Mouse (Mus musculus) spleen, adult 2 months (tissue): ENCODE data around the gene Samd15. TPM values are rescaled to one million over a fixed set of nuclear protein-coding genes. Genes with fewer than 3 reads are reported as not detected.
"Not testable (repeated sequence)": the region's sequence is repeated elsewhere in the genome, so short reads cannot be mapped to it uniquely, and the experiment has no call there.

ENCODE experiments used
- DNase-seq, 2 experiments: peaks; one replicate each; pipeline versions ENCODE4 v3.0.0 to v3.0.0-alpha.2; 2012 to 2021; ENCODE audit warnings: low spot score in 2 of 2, low read depth in 1 of 2
- H3K27ac ChIP-seq: fragments of 200-500 bp; 2 replicates; pipeline ENCODE4 v1.5.1; 2012; ENCODE audit warnings: low read length, inconsistent platforms; ENCODE audit not compliant: insufficient read depth
- H3K27me3 ChIP-seq: fragments of 200-500 bp; 2 replicates; pipeline ENCODE4 v1.6.1; 2012; ENCODE audit warnings: mild to moderate bottlenecking, moderate library complexity, low read length, inconsistent platforms; ENCODE audit not compliant: control insufficient read depth, insufficient read depth
- H3K36me3 ChIP-seq: fragments of 200-500 bp; 2 replicates; pipeline ENCODE4 v1.6.1; 2012; ENCODE audit warnings: mild to moderate bottlenecking, low read length, inconsistent platforms; ENCODE audit not compliant: control insufficient read depth, insufficient read depth
- H3K4me1 ChIP-seq: fragments of 200-500 bp; 2 replicates; pipeline ENCODE4 v1.6.1; 2011; ENCODE audit warnings: inconsistent platforms; ENCODE audit not compliant: control insufficient read depth, insufficient read depth, insufficient read length
- H3K4me3 ChIP-seq: fragments of 200-500 bp; 2 replicates; pipeline ENCODE4 v1.5.1; 2011; ENCODE audit warnings: mild to moderate bottlenecking, inconsistent platforms; ENCODE audit not compliant: insufficient read depth, insufficient read length; ENCODE audit errors: extremely low read depth
- CTCF ChIP-seq: fragments of 200-500 bp; IDR thresholded peaks from 2 replicates; pipeline ENCODE4 v1.5.1; 2011; ENCODE audit warnings: mild to moderate bottlenecking, inconsistent platforms; ENCODE audit not compliant: insufficient read depth, insufficient read length, insufficient replicate concordance; ENCODE audit errors: extremely low read depth
- POLR2A ChIP-seq: fragments of 200-500 bp; IDR thresholded peaks from 2 replicates; pipeline ENCODE4 v1.6.1; 2011; ENCODE audit warnings: low read depth, low read length, inconsistent platforms
- WGBS: fragments of 180-500 bp; shearing (Covaris S2); methylation state at CpG from one replicate; pipeline ENCODE4 v1.1.7; 2018; 5-methylcytosine and 5-hydroxymethylcytosine counted together
- polyA plus RNA-seq: library from polyadenylated mRNA; depleted of rRNA; stranded (reverse); fragments of >200 nt; gene quantifications from 2 replicates; pipeline ENCODE4 v1.2.3, GENCODE M21; 2012; rRNA removed

Samd15 gene
- 0.20 and 0.43 TPM in 2 replicates for polyA plus RNA-seq

GRCm38 (mm10) chr12:87199206-87199972, at the start of gene Samd15:
TSS of gene Samd15 (plus strand) at chr12:87199723.
- H3K27me3 ChIP-seq = no peaks in the 10 kb centered on the region
- TF ChIP-seq CTCF (no peak), POLR2A (no peak)
- peak within 1 kb of the TSS; percentile 75 for H3K27ac ChIP-seq
- no peaks in the 10 kb centered on the region; the same call in 1 of the 2 replicates for H3K4me1 ChIP-seq
- no peaks in the 10 kb centered on the region for H3K36me3 ChIP-seq
- peak in 1 of 2 experiments; percentile 36 for DNase-seq
- H3K4me3 ChIP-seq = peak within 1 kb of the TSS; percentile 81
- under 1% methylated on average over 38 of the region's 38 CpGs for WGBS

- WGBS = 94% methylated on average over 4 of the region's 4 CpGs
- H3K27me3 ChIP-seq, H3K4me3 ChIP-seq, H3K36me3 ChIP-seq, DNase-seq, H3K4me1 ChIP-seq, H3K27ac ChIP-seq: not testable (repeated sequence)
Observed at GRCm38 (mm10) chr12:87154448-87154847, 45.1 kb upstream of the Samd15 start.

- no peaks in the 10 kb centered on the region for H3K36me3 ChIP-seq
- no peaks in the 10 kb centered on the region for H3K27me3 ChIP-seq
- DNase-seq = no peak
- no peak overlapping the region for H3K4me3 ChIP-seq
- no peak overlapping the region for H3K27ac ChIP-seq
- no peaks in the 10 kb centered on the region for H3K4me1 ChIP-seq
- 70% methylated on average over 4 of the region's 4 CpGs for WGBS
- TF ChIP-seq CTCF (no peak), POLR2A (no peak)
Observed at GRCm38 (mm10) chr12:87157361-87157760, 42.2 kb upstream of the Samd15 start.

- 88% methylated on average over 7 of the region's 7 CpGs for WGBS
- no peak for DNase-seq
- H3K4me3 ChIP-seq = no peak overlapping the region
- H3K27ac ChIP-seq = no peak overlapping the region
- no peak for TF ChIP-seq CTCF
- TF ChIP-seq POLR2A = no peak
- H3K36me3 ChIP-seq = no peaks in the 10 kb centered on the region
- no peaks in the 10 kb centered on the region for H3K27me3 ChIP-seq
- H3K4me1 ChIP-seq = no peaks in the 10 kb centered on the region
Observed at GRCm38 (mm10) chr12:87158099-87158498, 41.4 kb upstream of the Samd15 start.

GRCm38 (mm10) chr12:87160310-87160709, 39.2 kb upstream of the Samd15 start:
- Histone ChIP-seq H3K27me3 (no peaks in the 10 kb centered on the region), H3K36me3 (no peaks in the 10 kb centered on the region), H3K4me1 (no peaks in the 10 kb centered on the region), H3K27ac (no peak overlapping the region), H3K4me3 (no peak overlapping the region)
- no peak for DNase-seq
- TF ChIP-seq POLR2A (no peak), CTCF (no peak)
- 81% methylated on average over 1 of the region's 1 CpGs for WGBS

- no peaks in the 10 kb centered on the region for H3K27me3 ChIP-seq
- no peak overlapping the region for H3K4me3 ChIP-seq
- DNase-seq = no peak
- H3K36me3 ChIP-seq = no peaks in the 10 kb centered on the region
- WGBS = 68% methylated on average over 5 of the region's 5 CpGs
- TF ChIP-seq POLR2A (no peak), CTCF (no peak)
- no peaks in the 10 kb centered on the region for H3K4me1 ChIP-seq
- H3K27ac ChIP-seq = no peak overlapping the region
Observed at GRCm38 (mm10) chr12:87160815-87161214, 38.7 kb upstream of the Samd15 start.

GRCm38 (mm10) chr12:87175194-87175946, 24.2 kb upstream of the Samd15 start:
- no peaks in the 10 kb centered on the region for H3K27me3 ChIP-seq
- TF ChIP-seq CTCF = no peak
- no peak for TF ChIP-seq POLR2A
- H3K27ac ChIP-seq = no peak overlapping the region
- H3K4me3 ChIP-seq = no peak overlapping the region
- WGBS = 65% methylated on average over 4 of the region's 4 CpGs
- peaks cover 29% of the 10 kb centered on the region for H3K36me3 ChIP-seq
- H3K4me1 ChIP-seq = no peaks in the 10 kb centered on the region
- no peak for DNase-seq
